7 mouse cellular contexts compared by ENCODE assay signal in genomic region chr4:33736061-33736701, GRCm38 (mm10).
DNase-seq lines count a peak whose midpoint lies in the region; ATAC-seq lines count a peak whose summit lies in the region.

No protein-coding gene starts in this region.

- DNase-seq in 416B (ENCODE audit: low read depth) (peak; percentile 17), MEL-GATA-1-ER (ENCODE audit: extremely low read depth, low read depth) (peak; percentile 21)
- peak; percentile 86 to 87 for DNase-seq in cerebellum, postnatal 14 days
- peak; percentile 58 for DNase-seq in lung, postnatal 36 days
- DNase-seq in embryo, embryonic 10.5 days (ENCODE audit: low spot score): no peak
- DNase-seq in yolk sac, embryonic 10.5 days (ENCODE audit: low spot score): no peak

- ATAC-seq in hematopoietic stem cell, adult 5-6 weeks (replicated peaks in 1 of 2; ENCODE audit: insufficient read depth in 1 of 2, low FRiP score in 2 of 2, low TSS enrichment in 1 of 2, low read depth in 1 of 2, poor library complexity in 2 of 2, severe bottlenecking in 2 of 2): peak; percentile 35 to 58; a peak in 2 of 4 replicates

Comparison
In these comparisons a context has a peak if more than half of its experiments do, and no peak if none do; other contexts are left out.
1. DNase-seq: peak in 416B (single experiment), MEL-GATA-1-ER (single experiment), cerebellum, postnatal 14 days (2 of 2) and lung, postnatal 36 days (single experiment); none in embryo, embryonic 10.5 days (single experiment) and yolk sac, embryonic 10.5 days (single experiment).